23 mouse cellular contexts compared by ENCODE assay signal in genomic region chr9:74758025-74758424, GRCm38 (mm10).
"Had no signal": no experiment of that assay in that cellular context is flagged by ENCODE, and none has a peak within 500 bp of the region (broad histone marks: within the 10 kb centered on the region; RNA-seq: fewer than 3 reads in every experiment).

No protein-coding gene starts in this region.

- H3K9ac ChIP-seq: heart, embryonic 12.5 days; hindbrain, embryonic 13.5 days; hindbrain, embryonic 15.5 days; intestine, embryonic 15.5 days; limb, embryonic 13.5 days; limb, embryonic 15.5 days; liver, embryonic 12.5 days; liver, embryonic 14.5 days had no signal

- H3K27ac ChIP-seq: heart, embryonic 10.5 days; hindbrain, embryonic 10.5 days; hindbrain, embryonic 13.5 days; hindbrain, embryonic 15.5 days; intestine, embryonic 15.5 days; layer of hippocampus, adult 2 months; limb, embryonic 13.5 days; limb, embryonic 15.5 days; liver, embryonic 12.5 days; liver, embryonic 14.5 days had no signal

- DNase-seq: gastrocnemius, postnatal 25 days; heart, adult 18-20 months; heart, postnatal 10 days; heart, postnatal 4 days; kidney, adult 18-20 months; kidney, adult 8-10 months; kidney, postnatal 10 days; kidney, postnatal 25 days; kidney, postnatal 4 days; left cerebral cortex, postnatal 4 days had no signal

- H3K4me3 ChIP-seq: heart, embryonic 10.5 days; heart, embryonic 12.5 days; hindbrain, embryonic 10.5 days; hindbrain, embryonic 13.5 days; hindbrain, embryonic 15.5 days; intestine, embryonic 15.5 days; layer of hippocampus, adult 2 months; limb, embryonic 13.5 days; limb, embryonic 15.5 days; liver, embryonic 12.5 days had no signal

- H3K27me3 ChIP-seq: heart, embryonic 12.5 days; hindbrain, embryonic 13.5 days; hindbrain, embryonic 15.5 days; intestine, embryonic 15.5 days; limb, embryonic 13.5 days; limb, embryonic 15.5 days; liver, embryonic 12.5 days had no signal

- H3K4me2 ChIP-seq: heart, embryonic 12.5 days; hindbrain, embryonic 13.5 days; hindbrain, embryonic 15.5 days; intestine, embryonic 15.5 days; limb, embryonic 13.5 days; limb, embryonic 15.5 days; liver, embryonic 12.5 days had no signal

- H3K4me1 ChIP-seq: heart, embryonic 10.5 days; heart, embryonic 12.5 days; hindbrain, embryonic 10.5 days; hindbrain, embryonic 13.5 days; hindbrain, embryonic 15.5 days; intestine, embryonic 15.5 days; limb, embryonic 13.5 days; limb, embryonic 15.5 days; liver, embryonic 12.5 days had no signal

- ATAC-seq: inflammation-experienced regulatory T-cells, adult 6 months; intestine, embryonic 15.5 days; intestine, postnatal 0 days; liver, embryonic 12.5 days had no signal

- H3K36me3 ChIP-seq: heart, embryonic 10.5 days; heart, embryonic 12.5 days; hindbrain, embryonic 10.5 days; hindbrain, embryonic 13.5 days; hindbrain, embryonic 15.5 days; intestine, embryonic 15.5 days; limb, embryonic 13.5 days; limb, embryonic 15.5 days; liver, embryonic 12.5 days had no signal

- H3K9me3 ChIP-seq: heart, embryonic 10.5 days; hindbrain, embryonic 15.5 days; intestine, embryonic 15.5 days; limb, embryonic 13.5 days; limb, embryonic 15.5 days had no signal
